8 mouse cellular contexts compared by ENCODE assay signal in the genomic region with DNA sequence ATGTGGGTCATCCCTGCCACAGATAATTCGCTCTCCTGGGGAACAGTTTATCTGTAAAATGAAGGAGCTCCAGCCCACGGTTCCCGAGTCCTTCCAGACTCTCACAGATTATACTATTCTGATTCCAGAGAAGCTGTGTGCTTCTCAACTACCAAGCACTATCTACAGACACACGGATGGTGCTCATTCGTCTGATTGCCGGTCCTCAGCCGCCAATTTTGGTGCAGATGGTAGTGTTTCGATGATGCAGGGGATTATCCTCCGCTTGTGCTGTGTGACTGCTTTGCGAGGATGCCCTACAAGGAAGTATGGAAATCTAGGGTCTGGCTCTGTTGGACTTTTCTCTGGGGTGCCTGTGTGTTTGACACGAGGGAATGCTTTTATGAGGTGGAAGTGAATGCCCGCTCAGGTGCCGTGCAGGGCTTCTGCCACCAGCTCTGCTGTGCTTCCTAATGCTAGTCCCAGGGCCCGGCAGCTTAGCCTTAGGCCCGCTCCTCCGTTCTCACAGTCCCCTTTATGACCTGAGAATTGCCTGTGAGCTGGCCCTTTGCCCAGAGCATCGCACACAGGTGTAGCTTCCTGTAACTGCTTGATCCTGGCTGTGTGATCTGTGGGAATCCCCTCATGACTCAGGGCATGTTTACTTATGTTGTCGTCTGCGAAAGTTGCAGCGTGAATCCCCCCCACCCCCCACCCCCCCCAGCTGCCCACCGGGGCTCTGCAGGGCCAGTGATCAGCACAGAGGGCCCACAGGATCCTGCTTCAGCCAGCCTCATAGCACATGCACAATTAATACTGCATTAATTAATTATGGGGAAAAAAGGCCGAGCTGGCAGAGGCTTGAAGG.
DNase-seq lines count a peak whose midpoint lies in the region; ATAC-seq and TF ChIP-seq lines count a peak whose summit lies in the region.

No protein-coding gene starts in this region.

- ATAC-seq in liver, embryonic 13.5 days (ENCODE audit: low read depth), result 0 out of 2 replicates have a peak, but pooled peaks have one; percentile 8
- ATAC-seq in liver, postnatal 0 days, result no peak

- WGBS in liver, embryonic 13.5 days (ENCODE audit: insufficient replicate concordance), result 62% methylated on average over 22 of the region's 22 CpGs
- 67% methylated on average over 22 of the region's 22 CpGs for WGBS in liver, postnatal 0 days (ENCODE audit: insufficient replicate concordance)

- H3K9me3 ChIP-seq in liver, embryonic 13.5 days (replicated peaks), result no peaks in the 10 kb centered on the region
- H3K9me3 ChIP-seq in liver, postnatal 0 days (ENCODE audit: low read length), result no peaks in the 10 kb centered on the region

- no peak for DNase-seq in liver, embryonic 13.5 days
- DNase-seq in liver, postnatal 0 days, result no peak
- DNase-seq in cerebellum, postnatal 14 days, result peak; percentile 56 to 67
- peak; percentile 79 for DNase-seq in induced T-regulatory cell, adult 2 months (ENCODE audit: low read depth)
- DNase-seq in naive thymus-derived CD4-positive, alpha-beta T cell, adult 2 months (ENCODE audit: low read depth), result peak; percentile 62
- no peak for DNase-seq in right cerebral cortex, adult 18-20 months
- DNase-seq in frontal cortex, postnatal 10 days (ENCODE audit: low spot score in 2 of 2), result no peak
- DNase-seq in ovary, adult 18-20 months (ENCODE audit: low spot score), result no peak

- peaks cover 52% of the 10 kb centered on the region for H3K4me1 ChIP-seq in liver, embryonic 13.5 days (replicated peaks)
- peaks cover 20% of the 10 kb centered on the region for H3K4me1 ChIP-seq in liver, postnatal 0 days (ENCODE audit: insufficient read depth)

- no peaks in the 10 kb centered on the region for H3K27me3 ChIP-seq in liver, embryonic 13.5 days
- no peaks in the 10 kb centered on the region for H3K27me3 ChIP-seq in liver, postnatal 0 days (ENCODE audit: insufficient read depth, low read length)

- TF ChIP-seq CTCF in liver, postnatal 0 days (IDR thresholded peaks at IDR 0.05; ENCODE audit: low read depth), result no peak

- no peak overlapping the region for H3K9ac ChIP-seq in liver, embryonic 13.5 days
- no peak overlapping the region for H3K9ac ChIP-seq in liver, postnatal 0 days (replicated peaks)

- H3K4me3 ChIP-seq in liver, embryonic 13.5 days (replicated peaks), result no peak overlapping the region
- no peak overlapping the region for H3K4me3 ChIP-seq in liver, postnatal 0 days (ENCODE audit: low read depth, low read length)

- no peak overlapping the region for H3K27ac ChIP-seq in liver, embryonic 13.5 days
- H3K27ac ChIP-seq in liver, postnatal 0 days (ENCODE audit: low read depth), result no peak overlapping the region

- no peaks in the 10 kb centered on the region for H3K36me3 ChIP-seq in liver, embryonic 13.5 days
- H3K36me3 ChIP-seq in liver, postnatal 0 days (replicated peaks; ENCODE audit: insufficient read depth, low read length), result 0 out of 2 replicates have a peak, but pooled peaks cover 2% of the 10 kb centered on the region

- no peak for TF ChIP-seq EP300 in liver, postnatal 0 days (IDR thresholded peaks at IDR 0.05; ENCODE audit: low read depth)

- H3K4me2 ChIP-seq in liver, embryonic 13.5 days, result no peak overlapping the region
- no peak overlapping the region for H3K4me2 ChIP-seq in liver, postnatal 0 days (ENCODE audit: low read depth, low read length)

Comparison
In these comparisons a context has a peak if more than half of its experiments do, and no peak if none do; other contexts are left out.
1. DNase-seq: peak in cerebellum, postnatal 14 days (2 of 2), induced T-regulatory cell, adult 2 months (single experiment) and naive thymus-derived CD4-positive, alpha-beta T cell, adult 2 months (single experiment); none in liver, embryonic 13.5 days (single experiment), liver, postnatal 0 days (single experiment), right cerebral cortex, adult 18-20 months (single experiment), frontal cortex, postnatal 10 days (0 of 2) and ovary, adult 18-20 months (single experiment).